Mouse (Mus musculus) E14TG2a.4 (cell line): ENCODE measurements around the gene Rpl23.

Experiments used
- H3K27me3 ChIP-seq: 2 replicates; pipeline ENCODE4 v1.6.1; 2014; ENCODE audit warnings: low read length, control low read depth; ENCODE audit not compliant: insufficient read depth
- H3K36me3 ChIP-seq: 2 replicates; pipeline ENCODE4 v1.6.1; 2014; ENCODE audit warnings: low read length, control low read depth; ENCODE audit not compliant: insufficient read depth
- H3K4me1 ChIP-seq: replicated peaks from 2 replicates; pipeline ENCODE4 v1.6.1; 2014; ENCODE audit warnings: low read depth, low read length, control low read depth
- H3K4me3 ChIP-seq: replicated peaks from 2 replicates; pipeline ENCODE4 v1.5.1; 2014; ENCODE audit warnings: mild to moderate bottlenecking, low read length
- H3K9me3 ChIP-seq: 2 replicates; pipeline ENCODE4 v1.6.1; 2014; ENCODE audit warnings: low read length, control low read depth
- CTCF ChIP-seq: conservative IDR thresholded peaks from 2 replicates; pipeline ENCODE4 v1.5.1; 2014; ENCODE audit warnings: low read length
- NANOG ChIP-seq: IDR thresholded peaks from 2 replicates; pipeline ENCODE4 v1.6.1; 2014; ENCODE audit warnings: borderline replicate concordance, low read length, mixed read lengths
- POU5F1 ChIP-seq: IDR thresholded peaks from 2 replicates; pipeline ENCODE4 v1.6.1; 2014; ENCODE audit warnings: low read length, borderline replicate concordance

Gene Rpl23

GRCm38 (mm10) chr11:97748496-97748895 is 33.7 kb downstream of the Rpl23 start:
- no peaks in the 10 kb centered on the region for H3K9me3 ChIP-seq
- no peak for TF ChIP-seq CTCF
- TF ChIP-seq POU5F1: no peak
- no peak for TF ChIP-seq NANOG
- no peaks in the 10 kb centered on the region for H3K27me3 ChIP-seq
- H3K36me3 ChIP-seq: peaks cover 76% of the 10 kb centered on the region
- H3K4me3 ChIP-seq: no peak overlapping the region
- H3K4me1 ChIP-seq: peaks cover 26% of the 10 kb centered on the region

GRCm38 (mm10) chr11:97747773-97748172 is 34.5 kb downstream of the Rpl23 start:
- TF ChIP-seq NANOG (no peak), POU5F1 (no peak), CTCF (no peak)
- Histone ChIP-seq H3K9me3 (no peaks in the 10 kb centered on the region), H3K27me3 (no peaks in the 10 kb centered on the region), H3K36me3 (peaks cover 72% of the 10 kb centered on the region), H3K4me3 (no peak overlapping the region), H3K4me1 (peaks cover 33% of the 10 kb centered on the region)

- TF ChIP-seq NANOG (no peak), CTCF (no peak), POU5F1 (no peak)
- H3K9me3 ChIP-seq: no peaks in the 10 kb centered on the region
- peaks cover 54% of the 10 kb centered on the region for H3K36me3 ChIP-seq
- no peaks in the 10 kb centered on the region for H3K27me3 ChIP-seq
- peaks cover 58% of the 10 kb centered on the region for H3K4me1 ChIP-seq
- H3K4me3 ChIP-seq: peak overlapping the region; percentile 92
Measured at GRCm38 (mm10) chr11:97745331-97745721, 36.9 kb downstream of the Rpl23 start.

- Histone ChIP-seq H3K36me3 (peaks cover 49% of the 10 kb centered on the region), H3K4me1 (peaks cover 63% of the 10 kb centered on the region), H3K4me3 (peak overlapping the region; percentile 92), H3K9me3 (no peaks in the 10 kb centered on the region), H3K27me3 (no peaks in the 10 kb centered on the region)
- TF ChIP-seq NANOG (no peak), CTCF (no peak), POU5F1 (no peak)
Measured at GRCm38 (mm10) chr11:97744718-97745330, 37.4 kb downstream of the Rpl23 start.

- no peak for TF ChIP-seq NANOG
- no peak for TF ChIP-seq POU5F1
- no peak for TF ChIP-seq CTCF
Measured at GRCm38 (mm10) chr11:97744063-97744717, 38.0 kb downstream of the Rpl23 start, which contains the start of gene Pip4k2b. Pip4k2b (minus strand) TSS chr11:97744704.

GRCm38 (mm10) chr11:97743423-97743822 is 38.8 kb downstream of the Rpl23 start:
- H3K4me3 ChIP-seq: peak overlapping the region; percentile 92
- peaks cover 68% of the 10 kb centered on the region for H3K4me1 ChIP-seq
- no peak for TF ChIP-seq POU5F1
- TF ChIP-seq NANOG: no peak
- TF ChIP-seq CTCF: no peak
- no peaks in the 10 kb centered on the region for H3K9me3 ChIP-seq
- H3K36me3 ChIP-seq: peaks cover 35% of the 10 kb centered on the region
- no peaks in the 10 kb centered on the region for H3K27me3 ChIP-seq

More at GRCm38 (mm10) chr11:97744063-97744717, 38.0 kb downstream of the Rpl23 start, which contains the start of gene Pip4k2b:
- no peaks in the 10 kb centered on the region for H3K27me3 ChIP-seq
- peaks cover 43% of the 10 kb centered on the region for H3K36me3 ChIP-seq
- H3K9me3 ChIP-seq: no peaks in the 10 kb centered on the region
- peak within 1 kb of the TSS; percentile 92 for H3K4me3 ChIP-seq
- H3K4me1 ChIP-seq: peaks cover 69% of the 10 kb centered on the region

- H3K36me3 ChIP-seq: peaks cover 27% of the 10 kb centered on the region
- TF ChIP-seq NANOG: no peak
- TF ChIP-seq CTCF: no peak
- TF ChIP-seq POU5F1: no peak
- peak overlapping the region; percentile 92 for H3K4me3 ChIP-seq
- no peaks in the 10 kb centered on the region for H3K9me3 ChIP-seq
- peaks cover 71% of the 10 kb centered on the region for H3K4me1 ChIP-seq
- H3K27me3 ChIP-seq: no peaks in the 10 kb centered on the region
Measured at GRCm38 (mm10) chr11:97742591-97742990, 39.6 kb downstream of the Rpl23 start.

GRCm38 (mm10) chr11:97742157-97742556 is 40.1 kb downstream of the Rpl23 start:
- H3K36me3 ChIP-seq: peaks cover 22% of the 10 kb centered on the region
- no peaks in the 10 kb centered on the region for H3K9me3 ChIP-seq
- no peak for TF ChIP-seq CTCF
- no peaks in the 10 kb centered on the region for H3K27me3 ChIP-seq
- H3K4me1 ChIP-seq: peaks cover 74% of the 10 kb centered on the region
- H3K4me3 ChIP-seq: peak overlapping the region; percentile 92; the same call in 1 of the 2 replicates
